Mouse (Mus musculus): Measurements from ENCODE around the gene Olfr118.
"Not testable (repeated sequence)": the region's sequence is repeated elsewhere in the genome, so short reads cannot be mapped to it uniquely, and the experiment has no call there.

Olfr118 gene

DNA sequence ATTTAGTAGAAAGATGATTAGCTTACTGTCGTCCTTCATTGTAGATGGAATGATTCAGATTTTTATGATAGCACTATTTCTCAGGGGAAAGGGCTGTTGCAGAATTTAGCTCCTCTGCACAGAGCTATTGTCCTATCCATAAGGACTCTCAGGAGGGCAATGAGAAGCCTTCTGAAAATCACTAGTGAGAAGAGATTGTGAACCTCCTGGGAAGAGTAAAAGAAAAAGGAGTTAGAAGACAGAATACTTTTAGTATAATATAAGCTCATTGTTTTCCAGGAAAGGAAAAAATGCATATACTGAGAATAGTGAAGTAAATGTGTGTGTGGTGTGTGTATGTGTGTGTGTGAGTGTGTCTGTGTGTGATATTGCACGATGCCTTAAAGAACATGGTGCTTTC, at the start of gene Olfr118:
Gene Olfr118, plus strand, starts transcription at position 301 of the 400 bp plus-strand sequence.
- no peak for DNase-seq (ENCODE audit: low read depth)

DNA sequence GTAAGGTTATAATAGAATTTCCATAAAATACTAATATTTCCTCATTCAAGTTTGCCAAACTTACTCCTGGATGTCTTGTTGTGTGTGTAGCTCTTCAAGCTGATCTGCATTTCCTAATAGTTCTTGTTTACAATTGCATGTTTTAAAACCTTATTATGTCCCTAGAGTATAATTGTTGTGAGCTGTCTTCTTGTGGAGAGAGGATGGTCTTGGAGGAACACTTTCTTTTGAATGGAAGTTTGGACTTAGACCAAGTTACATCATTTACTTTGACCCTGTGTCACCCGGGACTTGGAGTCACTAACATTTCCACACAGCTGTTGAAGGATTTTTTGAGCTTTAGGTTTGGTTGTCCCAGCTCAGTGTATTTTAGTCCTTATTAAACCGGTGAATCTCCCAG, 39.8 kb upstream of the Olfr118 start, which contains the start of the genes Olfr115 and Olfr116:
Gene Olfr115, minus strand, starts transcription at position 101 of the 400 bp plus-strand sequence.
Gene Olfr116, minus strand, starts transcription at position 191 of the 400 bp plus-strand sequence.
- no peak for DNase-seq (ENCODE audit: low read depth)

DNA sequence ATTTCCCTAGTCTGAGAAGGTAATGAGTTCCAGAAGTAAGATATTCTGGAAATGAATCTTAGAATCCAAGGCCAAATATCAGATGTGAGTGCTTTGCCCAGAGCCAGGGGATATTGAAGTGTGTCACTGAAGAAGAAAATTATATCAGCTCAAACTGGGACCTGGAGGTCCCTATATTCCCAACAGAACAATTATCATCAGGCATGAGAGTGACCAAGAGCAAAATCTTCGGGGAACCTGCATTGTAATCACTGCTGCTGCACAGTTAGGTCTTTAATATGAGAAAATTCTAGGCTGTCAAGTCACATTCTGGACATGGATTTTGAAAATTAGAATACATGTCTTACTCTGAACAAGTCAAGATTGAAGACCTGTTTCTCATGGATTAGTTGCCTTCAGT, 3.1 kb upstream of the Olfr118 start, which contains the start of gene Olfr117:
Gene Olfr117, minus strand, starts transcription at position 101 of the 400 bp plus-strand sequence.
- no peak for DNase-seq (ENCODE audit: low read depth)

DNA sequence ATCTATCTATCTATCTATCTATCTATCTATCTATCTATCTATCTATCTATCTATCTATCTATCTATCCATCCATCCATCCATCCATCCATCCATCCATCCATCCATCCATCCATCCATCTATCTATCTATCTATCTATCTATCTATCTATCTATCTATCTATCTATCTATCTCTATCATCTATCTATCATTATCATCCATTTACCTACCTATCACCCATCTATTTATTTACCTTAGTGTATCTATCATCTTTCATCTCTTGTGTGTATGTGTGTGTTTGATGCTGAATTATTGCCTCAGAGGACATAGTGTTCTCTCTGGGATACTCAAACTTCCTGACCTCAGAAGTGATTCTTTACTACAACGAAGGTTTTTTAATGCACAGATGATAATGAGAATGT, 29.5 kb downstream of the Olfr118 start, which contains the start of gene Olfr119:
Gene Olfr119, plus strand, starts transcription at position 301 of the 400 bp plus-strand sequence.
- not testable (repeated sequence) for DNase-seq (ENCODE audit: low read depth)

DNA sequence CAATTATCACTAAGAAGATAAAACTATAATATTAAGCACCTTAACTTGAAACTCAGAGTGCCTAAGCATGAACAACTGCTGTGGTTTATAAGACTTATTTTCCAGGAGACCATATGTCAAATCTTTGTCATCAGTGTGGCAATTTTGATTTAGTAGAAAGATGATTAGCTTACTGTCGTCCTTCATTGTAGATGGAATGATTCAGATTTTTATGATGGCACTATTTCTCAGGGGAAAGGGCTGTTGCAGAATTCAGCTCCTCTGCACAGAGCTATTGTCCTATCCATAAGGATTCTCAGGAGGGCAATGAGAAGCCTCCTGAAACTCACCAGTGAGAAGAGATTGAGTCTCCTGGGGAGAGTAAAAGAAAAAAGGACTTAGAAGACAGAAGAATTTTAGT, 54.7 kb downstream of the Olfr118 start, which contains the start of gene Olfr120:
Gene Olfr120, plus strand, starts transcription at position 301 of the 400 bp plus-strand sequence.
- DNase-seq (ENCODE audit: low read depth) = no peak
